Mouse (Mus musculus) erythroid progenitor cell, adult 5-6 weeks (primary cell): ENCODE results near the gene Fam227a. TPM values are rescaled to one million over a fixed set of nuclear protein-coding genes. Genes with fewer than 3 reads are reported as not detected.

ENCODE experiments used
- ATAC-seq: replicated peaks from 2 replicates; pipeline ENCODE4 v1.8.0; 2016; ENCODE audit warnings: moderate number of reproducible peaks, mild to moderate bottlenecking, moderate TSS enrichment, inconsistent platforms; ENCODE audit not compliant: poor library complexity, low FRiP score, severe bottlenecking
- total RNA-seq, 2 experiments: library from RNA; stranded (forward) in 1 of 2; stranded (reverse) in 1 of 2; fragments of 150-400 nt in 1 of 2; fragments of 186-747, 209-891 nt in 1 of 2; gene quantifications; 2 replicates each; pipeline versions ENCODE4 v1.2.3 to v1.2.4; 2015 to 2017; ENCODE audit warnings: low replicate concordance in 2 of 2

Gene Fam227a
- total RNA-seq, 2 experiments from 2014 or later, result 8.6 TPM; not detected in 1

GRCm38 (mm10) chr15:79619770-79620414 lies 38.9 kb downstream of the Fam227a start:
- ATAC-seq, result no peak

- no peak for ATAC-seq
Measured at GRCm38 (mm10) chr15:79618456-79618855, 40.3 kb downstream of the Fam227a start.

- no peak for ATAC-seq
Measured at GRCm38 (mm10) chr15:79617135-79617534, 41.6 kb downstream of the Fam227a start.

GRCm38 (mm10) chr15:79616729-79617128 lies 42.0 kb downstream of the Fam227a start:
- ATAC-seq, result no peak

GRCm38 (mm10) chr15:79615501-79615900 lies 43.3 kb downstream of the Fam227a start:
- no peak for ATAC-seq

- ATAC-seq, result no peak
Measured at GRCm38 (mm10) chr15:79609226-79609625, 49.5 kb downstream of the Fam227a start.

GRCm38 (mm10) chr15:79608214-79608613 lies 50.5 kb downstream of the Fam227a start:
- no peak for ATAC-seq

GRCm38 (mm10) chr15:79607757-79608156 lies 51.0 kb downstream of the Fam227a start:
- no peak for ATAC-seq

- ATAC-seq, result no peak
Measured at GRCm38 (mm10) chr15:79606161-79606560, 52.6 kb downstream of the Fam227a start.

GRCm38 (mm10) chr15:79604990-79605665 lies 53.6 kb downstream of the Fam227a start, which contains the start of gene Dmc1:
TSS of gene Dmc1 (minus strand) at chr15:79605109.
- ATAC-seq, result no peak

GRCm38 (mm10) chr15:79600176-79600575 lies 58.6 kb downstream of the Fam227a start:
- no peak for ATAC-seq

- no peak for ATAC-seq
Measured at GRCm38 (mm10) chr15:79598715-79599114, 60.0 kb downstream of the Fam227a start.

- no peak for ATAC-seq
Measured at GRCm38 (mm10) chr15:79581581-79581980, 77.2 kb downstream of the Fam227a start.

GRCm38 (mm10) chr15:79577671-79578426 lies 80.9 kb downstream of the Fam227a start:
- no peak for ATAC-seq

GRCm38 (mm10) chr15:79576947-79577346 lies 81.8 kb downstream of the Fam227a start:
- no peak for ATAC-seq

GRCm38 (mm10) chr15:79575543-79576222 lies 83.1 kb downstream of the Fam227a start:
- no peak for ATAC-seq

- ATAC-seq, result no peak
Measured at GRCm38 (mm10) chr15:79562417-79562816, 96.3 kb downstream of the Fam227a start.

- no peak for ATAC-seq
Measured at GRCm38 (mm10) chr15:79559649-79560048, 99.1 kb downstream of the Fam227a start.
